Mouse (Mus musculus): ENCODE results near the gene Dnajb13. TPM values are rescaled to one million over a fixed set of nuclear protein-coding genes. Genes with fewer than 3 reads are reported as not detected.

Gene Dnajb13
- total and polyA plus RNA-seq, 3 experiments, result 2.0 to 3.6 TPM; not detected in 1

DNA sequence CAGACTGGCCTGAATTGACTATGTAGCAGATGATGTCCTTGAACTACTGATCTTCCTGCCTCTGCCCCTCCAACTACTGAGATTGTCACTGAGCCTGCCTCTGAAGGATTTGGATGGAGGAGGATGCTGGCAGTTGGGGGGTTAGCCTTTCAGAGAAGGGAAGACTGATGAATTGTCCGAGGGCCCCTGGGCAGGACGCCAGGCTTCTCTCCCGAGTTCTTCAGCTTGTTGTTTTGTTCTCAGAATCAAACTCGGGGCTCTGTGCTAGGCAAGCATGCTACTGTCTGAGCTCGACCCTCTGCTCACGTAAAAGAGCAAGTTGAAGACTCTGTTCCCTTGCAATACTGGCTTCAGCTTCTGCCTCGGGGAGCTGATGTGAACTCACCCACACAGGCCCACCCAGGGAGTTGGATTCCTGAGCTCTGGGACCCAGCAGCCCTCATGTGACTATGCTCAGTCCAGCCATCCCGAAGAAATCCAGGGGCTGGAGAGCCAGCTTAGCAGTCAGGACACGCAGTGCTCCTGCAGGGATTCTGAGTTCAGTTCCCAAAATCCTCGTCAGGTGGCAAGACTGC lies 26.2 kb downstream of the Dnajb13 start:
- Histone ChIP-seq H3K27me3 (ENCODE audit: control insufficient read depth in 1 of 2, insufficient read depth in 2 of 2, low read length in 2 of 2) (no peaks in the 10 kb centered on the region), H3K4me3 (ENCODE audit: control insufficient read depth in 1 of 2, insufficient read depth in 1 of 2, low read depth in 2 of 2, low read length in 2 of 2) (no peak overlapping the region), H3K27ac (ENCODE audit: control insufficient read depth, low read depth, low read length) (no peak overlapping the region), H3K9me3 (replicated peaks; ENCODE audit: insufficient read depth, low read length) (no peaks in the 10 kb centered on the region), H3K9ac (ENCODE audit: control insufficient read depth, low read depth, low read length, poor library complexity, severe bottlenecking) (no peak overlapping the region), H3K79me2 (ENCODE audit: control insufficient read depth, insufficient read depth, low read length, poor library complexity) (peaks cover 8% of the 10 kb centered on the region), H3K4me1 (ENCODE audit: control insufficient read depth in 1 of 2, insufficient read depth in 2 of 2, low read length in 2 of 2) (no peaks in the 10 kb centered on the region), H3K36me3 (ENCODE audit: control insufficient read depth in 1 of 2, insufficient read depth in 2 of 2, low read length in 2 of 2) (peaks cover 0 to 3% of the 10 kb centered on the region in 2 experiments; a peak in 2 of 4 replicates)
- no peak for DNase-seq (ENCODE audit: low read depth, low spot score)
- no peak for TF ChIP-seq USF2 (IDR thresholded peaks at IDR 0.05; ENCODE audit: borderline replicate concordance in 1 of 2, insufficient read depth in 1 of 2, low read depth in 1 of 2, low read length in 2 of 2)
- TF ChIP-seq POLR2AphosphoS5 (IDR thresholded peaks at IDR 0.05; ENCODE audit: borderline replicate concordance, low read depth, low read length), result no peak
- TF ChIP-seq ZNF384 (IDR thresholded peaks at IDR 0.05; ENCODE audit: low read depth, low read length), result no peak
- TF ChIP-seq EP300 (IDR thresholded peaks at IDR 0.05; ENCODE audit: low read depth in 1 of 2, low read length in 2 of 2), result no peak
- TF ChIP-seq RAD21 (IDR thresholded peaks at IDR 0.05; ENCODE audit: low read depth, low read length), result no peak
- TF ChIP-seq E2F4 (IDR thresholded peaks at IDR 0.05; ENCODE audit: borderline replicate concordance, low read depth, low read length), result no peak
- no peak for TF ChIP-seq TBP (IDR thresholded peaks at IDR 0.05; ENCODE audit: low read depth, low read length)

DNA sequence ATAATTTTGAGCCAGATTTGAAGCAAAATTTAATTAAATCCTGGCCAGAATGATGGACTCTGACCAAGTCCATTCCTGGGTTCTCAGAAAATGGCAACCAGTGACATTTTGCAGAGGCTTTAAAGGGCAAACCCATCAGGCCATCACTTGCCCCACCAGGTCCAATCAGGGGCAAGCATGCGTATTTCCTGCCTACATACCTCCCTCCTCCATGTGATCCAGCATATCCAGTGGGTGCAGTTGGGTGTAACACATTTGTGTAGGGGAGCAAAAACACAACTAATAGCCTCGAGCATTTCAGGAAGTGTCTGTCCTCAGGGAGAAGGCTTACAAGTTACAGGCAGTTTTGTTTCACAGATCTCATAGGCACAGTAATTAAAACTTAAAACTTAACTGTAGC lies 27.5 kb downstream of the Dnajb13 start:
- Histone ChIP-seq H3K4me3 (ENCODE audit: control insufficient read depth in 1 of 2, insufficient read depth in 1 of 2, low read depth in 2 of 2, low read length in 2 of 2) (no peak overlapping the region), H3K9ac (ENCODE audit: control insufficient read depth, low read depth, low read length, poor library complexity, severe bottlenecking) (no peak overlapping the region), H3K36me3 (ENCODE audit: control insufficient read depth in 1 of 2, insufficient read depth in 2 of 2, low read length in 2 of 2) (peaks cover 0 to 3% of the 10 kb centered on the region in 2 experiments; a peak in 2 of 4 replicates), H3K27ac (ENCODE audit: control insufficient read depth, low read depth, low read length) (no peak overlapping the region), H3K4me1 (ENCODE audit: control insufficient read depth in 1 of 2, insufficient read depth in 2 of 2, low read length in 2 of 2) (no peaks in the 10 kb centered on the region), H3K27me3 (ENCODE audit: control insufficient read depth in 1 of 2, insufficient read depth in 2 of 2, low read length in 2 of 2) (no peaks in the 10 kb centered on the region), H3K79me2 (ENCODE audit: control insufficient read depth, insufficient read depth, low read length, poor library complexity) (no peaks in the 10 kb centered on the region), H3K9me3 (replicated peaks; ENCODE audit: insufficient read depth, low read length) (no peaks in the 10 kb centered on the region)
- no peak for DNase-seq (ENCODE audit: low read depth, low spot score)
- TF ChIP-seq SMC3 (IDR thresholded peaks at IDR 0.05; ENCODE audit: low read depth, low read length) (no peak), ETS1 (IDR thresholded peaks at IDR 0.05; ENCODE audit: low read depth, low read length) (no peak), MXI1 (IDR thresholded peaks at IDR 0.05; ENCODE audit: low read depth, low read length) (no peak), CHD2 (IDR thresholded peaks at IDR 0.05; ENCODE audit: low read length) (no peak), USF2 (IDR thresholded peaks at IDR 0.05; ENCODE audit: borderline replicate concordance in 1 of 2, insufficient read depth in 1 of 2, low read depth in 1 of 2, low read length in 2 of 2) (no peak), ZKSCAN1 (IDR thresholded peaks at IDR 0.05; ENCODE audit: low read depth, low read length) (no peak), ZC3H11A (IDR thresholded peaks at IDR 0.05; ENCODE audit: low read depth, low read length) (no peak), ZMIZ1 (IDR thresholded peaks at IDR 0.05; ENCODE audit: low read depth, low read length) (no peak), SIN3A (IDR thresholded peaks at IDR 0.05; ENCODE audit: low read length) (no peak)

Data from MEL (cell line).